Mouse (Mus musculus): ENCODE data around the gene Pemt. TPM values are rescaled to one million over a fixed set of nuclear protein-coding genes. Genes with fewer than 3 reads are reported as not detected.
"Not testable (repeated sequence)": the region's sequence is repeated elsewhere in the genome, so short reads cannot be mapped to it uniquely, and the experiment has no call there.

The Pemt gene
- polyA plus RNA-seq, 1 experiment, result 0.49 TPM

DNA sequence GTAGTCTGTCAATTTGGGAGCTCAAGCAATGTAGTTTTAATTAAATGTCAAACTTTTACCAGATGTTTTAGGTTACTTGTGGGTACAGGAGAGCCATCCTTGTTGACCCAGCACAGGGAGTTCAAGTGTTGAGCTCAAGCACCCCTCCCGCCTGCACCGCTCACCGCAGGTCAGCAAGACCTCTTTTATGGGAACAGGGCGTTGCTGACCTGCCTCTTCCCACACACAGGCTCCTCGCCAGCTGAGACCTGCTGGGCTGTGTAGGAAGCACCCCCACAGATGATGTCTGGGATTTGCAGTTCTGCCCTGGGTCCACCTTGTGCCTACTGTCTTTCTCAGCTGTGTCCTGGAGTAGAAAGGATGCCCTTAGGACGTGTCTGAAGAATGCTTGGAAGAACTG is 89.5 kb downstream of the Pemt start:
- Histone ChIP-seq H3K4me3 (replicated peaks) (no peak overlapping the region), H3K9me3 (ENCODE audit: control insufficient read depth, low read length) (no peaks in the 10 kb centered on the region), H3K4me1 (ENCODE audit: control insufficient read depth) (peaks cover 8% of the 10 kb centered on the region), H3K27me3 (ENCODE audit: control insufficient read depth) (no peaks in the 10 kb centered on the region), H3K36me3 (ENCODE audit: control insufficient read depth) (peaks cover 44% of the 10 kb centered on the region)
- TF ChIP-seq GATA1 (IDR thresholded peaks at IDR 0.05; ENCODE audit: low read length) (no peak), TAL1 (IDR thresholded peaks at IDR 0.05; ENCODE audit: low read length) (no peak)

DNA sequence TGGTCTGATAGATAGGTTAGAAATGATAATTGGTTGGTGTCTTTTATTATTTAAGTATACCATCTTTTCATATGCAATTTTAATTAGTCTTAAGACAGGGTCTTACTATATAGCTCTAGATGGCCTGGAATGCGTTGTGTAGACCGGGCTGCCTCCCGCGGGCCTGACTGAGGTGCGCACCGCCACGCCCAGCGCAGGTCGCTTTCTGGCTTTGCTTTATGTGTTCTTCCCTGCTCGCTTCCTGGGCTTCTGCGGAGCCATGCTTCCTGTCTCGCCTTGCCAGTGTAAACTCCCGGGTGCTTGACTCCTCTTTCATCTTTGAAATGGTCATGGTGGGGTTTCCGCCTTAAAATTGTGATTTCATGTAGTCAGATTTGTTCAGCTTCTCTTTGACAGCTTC is 93.4 kb downstream of the Pemt start:
- Histone ChIP-seq H3K36me3 (ENCODE audit: control insufficient read depth) (peaks cover 25% of the 10 kb centered on the region), H3K9me3 (ENCODE audit: control insufficient read depth, low read length) (no peaks in the 10 kb centered on the region), H3K27me3 (ENCODE audit: control insufficient read depth) (no peaks in the 10 kb centered on the region), H3K4me1 (ENCODE audit: control insufficient read depth) (peaks cover 22% of the 10 kb centered on the region), H3K4me3 (replicated peaks) (no peak overlapping the region)
- TF ChIP-seq GATA1 (IDR thresholded peaks at IDR 0.05; ENCODE audit: low read length) (no peak), TAL1 (IDR thresholded peaks at IDR 0.05; ENCODE audit: low read length) (no peak)

DNA sequence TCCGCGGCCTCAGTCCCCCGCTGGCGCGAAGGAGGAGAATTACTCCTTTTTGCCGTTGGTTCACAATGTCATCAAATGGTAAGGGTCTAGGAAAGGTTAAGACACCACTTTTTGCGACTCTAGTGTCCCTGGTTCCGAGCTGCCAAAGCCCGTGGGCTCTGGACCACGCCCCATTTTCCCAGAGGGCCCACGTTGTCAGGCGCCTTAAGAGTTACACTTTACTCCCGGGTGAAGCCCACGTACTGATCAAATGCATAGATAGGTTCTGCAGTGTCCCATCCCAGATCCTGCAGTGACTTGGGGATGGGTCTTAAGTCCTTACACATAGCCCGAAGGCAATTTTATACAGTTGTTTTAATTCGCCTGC is 97.9 kb downstream of the Pemt start:
- Histone ChIP-seq H3K27me3 (ENCODE audit: control insufficient read depth) (peaks cover 2% of the 10 kb centered on the region; the same call in 1 of the 2 replicates), H3K4me3 (replicated peaks) (peak overlapping the region; percentile 99), H3K4me1 (ENCODE audit: control insufficient read depth) (peaks cover 33% of the 10 kb centered on the region), H3K36me3 (ENCODE audit: control insufficient read depth) (peaks cover 4% of the 10 kb centered on the region), H3K9me3 (ENCODE audit: control insufficient read depth, low read length) (no peaks in the 10 kb centered on the region)
- TF ChIP-seq GATA1 (IDR thresholded peaks at IDR 0.05; ENCODE audit: low read length), result no peak
- no peak for TF ChIP-seq TAL1 (IDR thresholded peaks at IDR 0.05; ENCODE audit: low read length)

DNA sequence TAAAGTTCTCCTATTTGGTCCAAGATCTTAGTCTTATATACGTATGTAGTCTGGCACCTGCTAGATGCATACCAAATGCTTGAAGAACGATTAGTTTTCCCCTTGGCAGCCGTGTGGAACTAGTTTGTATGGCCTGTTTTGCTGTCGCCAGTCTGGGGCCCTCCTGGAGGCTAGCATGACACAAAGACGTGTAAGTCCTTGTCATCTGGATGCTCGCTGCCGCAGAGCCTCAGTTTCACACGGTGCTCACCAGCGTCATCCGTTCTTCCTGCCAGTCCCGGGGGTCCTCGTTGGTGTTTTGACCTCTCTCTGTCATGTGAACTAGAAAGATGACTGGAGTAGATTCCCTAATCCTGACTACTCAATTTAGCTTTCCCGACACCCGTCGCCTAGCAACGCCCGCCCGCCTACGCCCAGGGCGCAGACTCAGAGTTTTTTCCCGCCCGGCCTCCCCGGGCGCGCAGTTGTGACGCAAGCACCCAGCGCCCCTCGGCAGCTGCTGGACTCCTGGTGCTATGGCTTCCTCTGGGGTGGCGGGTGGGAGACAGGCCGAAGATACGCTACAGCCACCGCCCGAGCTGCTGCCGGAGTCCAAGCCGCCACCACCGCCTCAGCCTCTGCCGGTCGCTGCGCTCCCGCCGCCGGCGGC is 98.4 kb downstream of the Pemt start, which contains the start of gene Med9:
TSS of gene Med9 (plus strand) at position 455 of the 649 bp plus-strand sequence.
- no peaks in the 10 kb centered on the region for H3K9me3 ChIP-seq (ENCODE audit: control insufficient read depth, low read length)
- peak within 1 kb of the TSS; percentile 99 for H3K4me3 ChIP-seq (replicated peaks)
- H3K4me1 ChIP-seq (ENCODE audit: control insufficient read depth), result peaks cover 33% of the 10 kb centered on the region
- peaks cover 4% of the 10 kb centered on the region for H3K36me3 ChIP-seq (ENCODE audit: control insufficient read depth)
- no peak for TF ChIP-seq TAL1 (IDR thresholded peaks at IDR 0.05; ENCODE audit: low read length)
- TF ChIP-seq GATA1 (IDR thresholded peaks at IDR 0.05; ENCODE audit: low read length), result no peak
- peaks cover 2% of the 10 kb centered on the region; the same call in 1 of the 2 replicates for H3K27me3 ChIP-seq (ENCODE audit: control insufficient read depth)

DNA sequence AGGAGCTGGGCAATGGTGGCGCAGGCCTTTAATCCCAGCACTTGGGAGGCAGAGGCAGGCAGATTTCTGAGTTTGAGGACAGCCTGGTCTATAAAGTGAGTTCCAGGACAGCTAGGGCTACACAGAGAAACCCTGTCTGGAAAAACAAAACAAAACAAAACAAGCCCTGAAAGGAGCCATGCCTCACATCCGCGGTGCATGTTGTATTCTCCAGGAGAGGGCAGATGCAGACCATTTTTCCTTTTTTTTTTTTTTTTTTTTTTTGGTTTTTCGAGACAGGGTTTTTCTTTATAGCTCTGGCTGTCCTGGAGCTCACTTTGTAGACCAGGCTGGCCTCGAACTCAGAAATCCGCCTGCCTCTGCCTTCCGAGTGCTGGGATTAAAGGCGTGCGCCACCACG is 101.4 kb downstream of the Pemt start:
- H3K9me3 ChIP-seq (ENCODE audit: control insufficient read depth, low read length); H3K36me3 ChIP-seq (ENCODE audit: control insufficient read depth); H3K27me3 ChIP-seq (ENCODE audit: control insufficient read depth); H3K4me3 ChIP-seq (replicated peaks): not testable (repeated sequence)
- peaks cover 54% of the 10 kb centered on the region for H3K4me1 ChIP-seq (ENCODE audit: control insufficient read depth)

DNA sequence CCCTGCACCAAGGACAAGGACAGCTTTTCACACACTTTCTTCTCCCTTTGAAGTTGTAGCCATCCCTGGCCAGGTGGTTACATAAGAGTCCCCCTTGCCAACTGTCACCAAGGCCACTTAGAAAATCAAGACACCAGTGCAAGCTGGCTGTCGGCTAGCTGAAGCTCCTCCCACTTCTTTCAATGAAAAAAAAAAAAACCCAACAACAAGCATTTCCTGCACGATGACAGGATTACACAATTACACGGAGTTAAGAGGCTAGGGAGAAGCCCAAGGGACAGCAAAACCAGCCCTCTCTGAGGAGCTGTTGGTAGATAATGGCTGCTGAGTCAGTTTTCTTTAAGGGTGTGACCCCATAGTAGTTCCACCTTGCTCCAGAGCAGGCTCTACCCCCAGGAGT is 104.9 kb downstream of the Pemt start:
- Histone ChIP-seq H3K4me3 (replicated peaks) (no peak overlapping the region), H3K36me3 (ENCODE audit: control insufficient read depth) (peaks cover 3% of the 10 kb centered on the region; the same call in 1 of the 2 replicates), H3K9me3 (ENCODE audit: control insufficient read depth, low read length) (peaks cover 4% of the 10 kb centered on the region; the same call in 1 of the 2 replicates), H3K27me3 (ENCODE audit: control insufficient read depth) (peaks cover 2% of the 10 kb centered on the region; the same call in 1 of the 2 replicates), H3K4me1 (ENCODE audit: control insufficient read depth) (peaks cover 32% of the 10 kb centered on the region)
- TF ChIP-seq GATA1 (IDR thresholded peaks at IDR 0.05; ENCODE audit: low read length) (no peak), TAL1 (IDR thresholded peaks at IDR 0.05; ENCODE audit: low read length) (no peak)

DNA sequence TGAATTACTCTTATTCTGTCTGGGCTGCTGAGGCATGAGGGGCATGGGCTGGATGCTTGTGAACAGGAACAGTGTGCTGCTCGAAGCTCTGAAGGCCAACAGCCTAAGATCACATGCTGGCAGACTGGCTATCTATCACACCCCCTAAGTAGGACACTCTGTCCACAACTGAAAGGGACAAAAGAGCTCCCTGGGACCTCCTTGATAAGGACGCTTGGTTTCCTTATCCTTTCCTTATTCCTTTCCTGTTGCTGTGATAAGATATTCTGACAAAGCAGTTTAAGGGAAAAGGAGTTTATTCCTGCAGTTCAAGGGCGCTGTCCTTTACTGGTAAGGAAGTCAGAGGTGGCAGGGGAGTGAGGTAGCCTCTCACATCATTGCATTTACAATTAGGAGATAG is 105.6 kb downstream of the Pemt start:
- Histone ChIP-seq H3K4me1 (ENCODE audit: control insufficient read depth) (peaks cover 32% of the 10 kb centered on the region), H3K4me3 (replicated peaks) (no peak overlapping the region), H3K9me3 (ENCODE audit: control insufficient read depth, low read length) (peaks cover 4% of the 10 kb centered on the region; the same call in 1 of the 2 replicates), H3K36me3 (ENCODE audit: control insufficient read depth) (peaks cover 3% of the 10 kb centered on the region; the same call in 1 of the 2 replicates), H3K27me3 (ENCODE audit: control insufficient read depth) (peaks cover 2% of the 10 kb centered on the region; the same call in 1 of the 2 replicates)
- no peak for TF ChIP-seq GATA1 (IDR thresholded peaks at IDR 0.05; ENCODE audit: low read length)
- no peak for TF ChIP-seq TAL1 (IDR thresholded peaks at IDR 0.05; ENCODE audit: low read length)

DNA sequence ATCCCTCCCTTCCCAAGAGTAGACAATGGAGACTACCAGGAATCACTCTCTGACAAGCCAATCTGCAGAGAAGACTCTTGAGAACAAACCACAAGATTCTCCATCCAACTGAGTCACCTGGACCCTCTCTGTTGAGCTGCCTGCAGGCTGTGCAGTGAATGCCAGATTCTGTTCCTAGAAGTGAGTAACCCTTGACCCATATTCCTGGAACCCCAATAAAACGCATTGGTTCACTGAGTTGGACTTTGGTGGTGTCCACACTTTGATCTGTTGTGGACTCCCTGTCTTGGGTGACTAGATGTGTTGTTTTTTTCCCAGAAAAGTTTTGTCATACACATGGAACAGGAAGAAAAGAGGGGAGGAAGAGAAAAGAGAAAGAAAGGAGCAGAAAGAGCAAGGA is 106.5 kb downstream of the Pemt start:
- H3K4me1 ChIP-seq (ENCODE audit: control insufficient read depth), result peaks cover 32% of the 10 kb centered on the region
- H3K36me3 ChIP-seq (ENCODE audit: control insufficient read depth), result peaks cover 3% of the 10 kb centered on the region; the same call in 1 of the 2 replicates
- TF ChIP-seq GATA1 (IDR thresholded peaks at IDR 0.05; ENCODE audit: low read length) (no peak), TAL1 (IDR thresholded peaks at IDR 0.05; ENCODE audit: low read length) (no peak)
- H3K9me3 ChIP-seq (ENCODE audit: control insufficient read depth, low read length), result peaks cover 4% of the 10 kb centered on the region; the same call in 1 of the 2 replicates
- peaks cover 2% of the 10 kb centered on the region; the same call in 1 of the 2 replicates for H3K27me3 ChIP-seq (ENCODE audit: control insufficient read depth)
- no peak overlapping the region for H3K4me3 ChIP-seq (replicated peaks)

DNA sequence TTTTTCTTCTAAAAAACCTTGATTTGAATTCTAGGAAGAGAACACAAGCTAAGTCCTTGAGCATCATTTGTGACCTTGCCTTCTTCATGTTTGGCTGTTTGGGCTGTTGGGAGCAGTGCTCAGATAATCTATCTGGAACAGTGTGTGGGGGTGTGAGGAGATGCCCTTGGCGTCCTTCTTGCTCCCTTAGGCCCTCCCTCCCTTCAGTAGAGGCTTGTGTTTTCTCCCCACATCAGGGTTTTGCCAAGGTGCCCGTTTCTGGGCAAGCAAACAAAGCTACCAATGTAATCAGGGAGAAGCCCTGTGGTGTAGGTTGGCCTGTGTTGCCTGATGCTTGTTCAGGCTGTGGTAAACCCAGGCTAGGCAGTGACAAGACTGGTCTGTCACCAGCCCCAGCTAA is 108.7 kb downstream of the Pemt start:
- no peak for TF ChIP-seq GATA1 (IDR thresholded peaks at IDR 0.05; ENCODE audit: low read length)
- no peak for TF ChIP-seq TAL1 (IDR thresholded peaks at IDR 0.05; ENCODE audit: low read length)
- peaks cover 30% of the 10 kb centered on the region for H3K4me1 ChIP-seq (ENCODE audit: control insufficient read depth)
- H3K36me3 ChIP-seq (ENCODE audit: control insufficient read depth), result peaks cover 3% of the 10 kb centered on the region; the same call in 1 of the 2 replicates
- no peaks in the 10 kb centered on the region for H3K27me3 ChIP-seq (ENCODE audit: control insufficient read depth)
- no peak overlapping the region for H3K4me3 ChIP-seq (replicated peaks)
- peaks cover 4% of the 10 kb centered on the region; the same call in 1 of the 2 replicates for H3K9me3 ChIP-seq (ENCODE audit: control insufficient read depth, low read length)
